ENCODE assay signal across 20 mouse cellular contexts in the genomic region with DNA sequence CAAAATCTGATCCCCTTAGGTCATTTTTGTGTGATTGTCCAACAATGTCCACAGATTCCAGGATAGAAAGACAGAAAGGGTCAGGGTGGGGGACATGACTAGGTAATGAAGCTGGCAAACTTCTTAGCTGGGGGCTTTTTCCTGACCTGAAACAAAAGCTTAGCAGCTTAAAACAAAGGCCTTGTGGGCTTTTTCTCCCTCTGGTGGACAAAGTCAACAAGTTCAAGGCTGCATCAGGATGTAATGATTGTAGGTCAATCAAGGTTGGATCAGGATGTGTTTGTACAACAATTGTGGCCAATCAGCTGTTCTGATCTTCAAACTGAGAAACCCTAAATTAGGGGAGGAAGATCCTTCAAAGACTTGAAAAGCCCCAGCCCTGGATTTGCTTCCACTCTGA.
DNase-seq lines count a peak whose midpoint lies in the region; ATAC-seq and TF ChIP-seq lines count a peak whose summit lies in the region.
"Had no signal": no experiment of that assay in that cellular context is flagged by ENCODE, and none has a peak within 500 bp of the region (broad histone marks: within the 10 kb centered on the region; RNA-seq: fewer than 3 reads in every experiment).

No protein-coding gene starts in this region.

- H3K9me3 ChIP-seq in forebrain, postnatal 0 days (ENCODE audit: low read length), result no peaks in the 10 kb centered on the region
- H3K9me3 ChIP-seq in forebrain, embryonic 13.5 days (replicated peaks), result no peaks in the 10 kb centered on the region
- H3K9me3 ChIP-seq: embryonic facial prominence, embryonic 13.5 days; forebrain, embryonic 10.5 days; heart, embryonic 15.5 days; limb, embryonic 12.5 days; liver, embryonic 15.5 days; stomach, embryonic 15.5 days had no signal

- no peak overlapping the region for H3K4me2 ChIP-seq in forebrain, postnatal 0 days (ENCODE audit: low read depth)
- H3K4me2 ChIP-seq in forebrain, embryonic 13.5 days, result no peak overlapping the region
- H3K4me2 ChIP-seq: embryonic facial prominence, embryonic 13.5 days; heart, embryonic 15.5 days; hindbrain, embryonic 14.5 days; limb, embryonic 12.5 days; liver, embryonic 15.5 days; stomach, embryonic 15.5 days had no signal

- DNase-seq in forebrain, postnatal 0 days, result no peak
- DNase-seq in left cerebral cortex, adult 2 months (ENCODE audit: extremely low spot score in 1 of 2, low spot score in 2 of 2), result no peak
- DNase-seq in left cerebral cortex, adult 8-10 months (ENCODE audit: low spot score in 2 of 2), result no peak
- DNase-seq in 3T3-L1 (ENCODE audit: low read depth, low spot score) (peak; percentile 9), R1 (ENCODE audit: low read depth, low spot score) (peak; percentile 17)
- DNase-seq in adrenal gland, adult 18-20 months (ENCODE audit: low spot score in 2 of 2), result no peak
- no peak for DNase-seq in left cerebral cortex, postnatal 4 days
- DNase-seq: cerebellum, adult 18-20 months; kidney, adult 2 months; kidney, postnatal 36 days; spleen, adult 18-20 months; thymus, postnatal 25 days had no signal

- intact Hi-C loops in left cerebral cortex, adult 2 months (cut with DNase I), result loop anchor here (5.0 kb wide), 1 partner anchor 137 kb away; no protein-coding TSS in a partner anchor
- intact Hi-C loops in left cerebral cortex, postnatal 4 days (cut with DNase I), result no loop called here

- TF ChIP-seq CTCF in forebrain, postnatal 0 days (IDR thresholded peaks at IDR 0.05; ENCODE audit: low read depth), result peak; percentile 50
- peak; percentile 29 for TF ChIP-seq CTCF in left cerebral cortex, adult 2 months (IDR thresholded peaks at IDR 0.05)

- no peaks in the 10 kb centered on the region for H3K27me3 ChIP-seq in forebrain, postnatal 0 days (ENCODE audit: insufficient read depth, low read length)
- no peaks in the 10 kb centered on the region for H3K27me3 ChIP-seq in forebrain, embryonic 13.5 days
- H3K27me3 ChIP-seq: heart, embryonic 15.5 days; limb, embryonic 12.5 days; liver, embryonic 15.5 days; stomach, embryonic 15.5 days had no signal

- H3K9ac ChIP-seq in forebrain, postnatal 0 days, result no peak overlapping the region
- no peak overlapping the region for H3K9ac ChIP-seq in forebrain, embryonic 13.5 days
- H3K9ac ChIP-seq: embryonic facial prominence, embryonic 13.5 days; heart, embryonic 15.5 days; hindbrain, embryonic 14.5 days; limb, embryonic 12.5 days; liver, embryonic 15.5 days; stomach, embryonic 15.5 days had no signal

- H3K4me3 ChIP-seq in forebrain, postnatal 0 days (ENCODE audit: low read depth, low read length), result no peak overlapping the region
- no peak overlapping the region for H3K4me3 ChIP-seq in forebrain, embryonic 13.5 days
- H3K4me3 ChIP-seq in left cerebral cortex, adult 2 months, result no peak overlapping the region
- H3K4me3 ChIP-seq: embryonic facial prominence, embryonic 13.5 days; forebrain, embryonic 10.5 days; heart, embryonic 15.5 days; limb, embryonic 12.5 days; liver, embryonic 15.5 days; stomach, embryonic 15.5 days had no signal

- no peaks in the 10 kb centered on the region for H3K36me3 ChIP-seq in forebrain, postnatal 0 days (ENCODE audit: insufficient read depth)
- no peaks in the 10 kb centered on the region for H3K36me3 ChIP-seq in forebrain, embryonic 13.5 days (ENCODE audit: poor library complexity, severe bottlenecking)
- H3K36me3 ChIP-seq: embryonic facial prominence, embryonic 13.5 days; forebrain, embryonic 10.5 days; heart, embryonic 15.5 days; limb, embryonic 12.5 days; liver, embryonic 15.5 days; stomach, embryonic 15.5 days had no signal

- no peaks in the 10 kb centered on the region for H3K4me1 ChIP-seq in forebrain, postnatal 0 days (ENCODE audit: insufficient read depth)
- peaks cover 22% of the 10 kb centered on the region for H3K4me1 ChIP-seq in forebrain, embryonic 13.5 days
- H3K4me1 ChIP-seq: heart, embryonic 15.5 days; limb, embryonic 12.5 days; liver, embryonic 15.5 days; stomach, embryonic 15.5 days had no signal

- no peak for ATAC-seq in forebrain, postnatal 0 days
- ATAC-seq in forebrain, embryonic 13.5 days, result no peak

- no peak overlapping the region for H3K27ac ChIP-seq in forebrain, postnatal 0 days (ENCODE audit: low read depth, low read length)
- no peak overlapping the region for H3K27ac ChIP-seq in forebrain, embryonic 13.5 days
- no peak overlapping the region for H3K27ac ChIP-seq in left cerebral cortex, adult 2 months
- H3K27ac ChIP-seq: embryonic facial prominence, embryonic 13.5 days; forebrain, embryonic 10.5 days; heart, embryonic 15.5 days; hindbrain, embryonic 14.5 days; limb, embryonic 12.5 days; liver, embryonic 15.5 days; stomach, embryonic 15.5 days had no signal

Comparison
In these comparisons a context has a peak if more than half of its experiments do, and no peak if none do; other contexts are left out.
1. DNase-seq: peak in 3T3-L1 (single experiment) and R1 (single experiment); none in forebrain, postnatal 0 days (single experiment), left cerebral cortex, adult 2 months (0 of 2), left cerebral cortex, adult 8-10 months (0 of 2), adrenal gland, adult 18-20 months (0 of 2) and left cerebral cortex, postnatal 4 days (single experiment).